Mouse (Mus musculus): ENCODE measurements around the gene Ascc2.

GRCm38 (mm10) chr11:4638261-4638660 is 714 bp downstream of the Ascc2 start:
- no peak for TF ChIP-seq CTCF (IDR thresholded peaks at IDR 0.05; ENCODE audit: control insufficient read depth, insufficient read depth, insufficient replicate concordance, low read depth, low read length)
- TF ChIP-seq POLR2A (IDR thresholded peaks at IDR 0.05; ENCODE audit: control insufficient read depth, low read depth, low read length) = no peak
